Mouse (Mus musculus): ENCODE results near the gene Prss41. TPM values are rescaled to one million over a fixed set of nuclear protein-coding genes. Genes with fewer than 3 reads are reported as not detected.

Prss41 gene
- polyA plus RNA-seq, 1 experiment from 2014 or later = 3.1 TPM

DNA sequence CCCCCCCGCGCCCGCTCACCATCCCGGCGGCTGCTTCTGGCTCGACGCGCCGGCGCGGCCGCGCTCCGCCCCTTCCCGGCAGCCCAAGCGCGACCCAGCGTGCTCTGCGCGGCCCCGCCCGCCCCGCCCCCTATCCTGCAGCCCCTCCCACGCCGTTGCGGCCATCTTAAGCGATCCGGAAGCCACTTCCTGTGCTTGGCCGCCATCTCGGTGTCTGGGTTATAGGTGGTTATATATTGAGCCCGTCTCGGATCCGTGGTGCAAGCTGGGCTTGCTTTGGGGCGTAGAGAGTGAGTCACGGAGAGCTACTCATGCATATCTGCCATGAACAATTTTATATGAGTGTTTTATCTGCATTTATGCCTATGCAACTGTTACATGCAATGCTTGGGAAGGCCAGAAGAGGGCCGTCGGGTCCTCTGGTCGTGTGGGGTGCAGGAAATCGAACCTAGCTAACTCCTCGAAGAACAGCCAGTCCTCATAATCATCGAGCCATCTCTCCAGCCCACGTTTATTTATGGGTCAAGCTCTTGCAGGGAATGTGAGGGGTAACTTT, 14.8 kb downstream of the Prss41 start, which contains the start of gene Elob:
TSS of gene Elob (minus strand) at position 73 of the 556 bp plus-strand sequence.
- Histone ChIP-seq H3K27me3 (ENCODE audit: insufficient read depth, low read length) (no peaks in the 10 kb centered on the region), H3K4me1 (replicated peaks; ENCODE audit: insufficient read depth, low read length) (no peaks in the 10 kb centered on the region; the same call in 1 of the 2 replicates), H3K9me3 (replicated peaks; ENCODE audit: low read length) (no peaks in the 10 kb centered on the region), H3K27ac (peak within 1 kb of the TSS; percentile 91), H3K4me3 (replicated peaks; ENCODE audit: low read depth, low read length) (peak within 1 kb of the TSS; percentile 70), H3K4me2 (ENCODE audit: low read length) (peak within 1 kb of the TSS; percentile 86), H3K36me3 (ENCODE audit: insufficient read depth, low read length) (peaks cover 20% of the 10 kb centered on the region; the same call in 1 of the 2 replicates), H3K9ac (ENCODE audit: low read depth, low read length) (peak within 1 kb of the TSS; percentile 69)
- ATAC-seq (replicated peaks; ENCODE audit: low FRiP score, low read depth) = peak; percentile 91
- DNase-seq (ENCODE audit: low spot score) = peak; percentile 95
- TF ChIP-seq CTCF (IDR thresholded peaks at IDR 0.05; ENCODE audit: low read depth) = peak; percentile 66
- WGBS = under 1% methylated on average over 32 of the region's 42 CpGs

DNA sequence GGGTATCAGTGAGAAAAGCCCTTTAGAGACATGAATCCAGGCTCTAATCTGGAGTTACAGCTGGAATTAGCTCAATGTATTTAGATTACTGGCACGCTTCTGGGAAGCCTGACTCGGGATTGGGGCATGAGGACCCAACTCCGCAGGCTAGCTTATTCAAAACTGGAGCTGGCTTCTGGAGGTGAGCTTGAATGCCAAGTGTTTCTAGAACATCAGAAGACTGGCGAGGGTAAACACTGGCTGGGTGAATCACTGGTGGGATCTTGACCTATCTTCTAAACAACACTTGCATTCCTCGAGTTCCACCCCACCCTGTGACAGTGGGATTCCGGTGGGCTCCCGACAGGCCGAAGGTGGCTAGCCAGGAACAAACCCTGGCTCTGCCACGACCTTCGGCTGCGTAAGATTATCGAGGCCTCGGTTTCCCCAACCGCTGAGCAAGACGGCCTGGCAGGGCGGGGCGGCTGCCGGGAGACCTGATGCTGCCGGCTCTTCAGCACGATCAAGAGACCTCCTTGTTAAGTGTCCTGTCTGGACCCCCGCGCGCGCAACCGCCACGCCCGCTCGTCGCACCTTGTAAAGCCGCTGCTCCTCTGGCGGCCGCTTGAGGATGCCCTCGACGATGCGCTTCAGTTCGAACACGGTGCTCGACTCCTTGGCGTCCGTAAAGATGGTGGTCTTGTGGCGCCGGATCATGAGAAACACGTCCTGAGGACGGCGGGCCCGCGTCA, 15.5 kb downstream of the Prss41 start:
- ATAC-seq (replicated peaks; ENCODE audit: low FRiP score, low read depth) (peak; percentile 68), DNase-seq (ENCODE audit: low spot score) (peak; percentile 61)
- peak; percentile 11; the same call in 1 of the 2 replicates for TF ChIP-seq CTCF (IDR thresholded peaks at IDR 0.05; ENCODE audit: low read depth)
- peak overlapping the region; percentile 70 for H3K4me3 ChIP-seq (replicated peaks; ENCODE audit: low read depth, low read length)
- H3K4me2 ChIP-seq (ENCODE audit: low read length) = peak overlapping the region; percentile 86
- peak overlapping the region; percentile 91 for H3K27ac ChIP-seq
- H3K9ac ChIP-seq (ENCODE audit: low read depth, low read length) = peak overlapping the region; percentile 69
- no peaks in the 10 kb centered on the region for H3K27me3 ChIP-seq (ENCODE audit: insufficient read depth, low read length)
- WGBS = under 1% methylated on average over 47 of the region's 47 CpGs
- H3K36me3 ChIP-seq (ENCODE audit: insufficient read depth, low read length) = peaks cover 26% of the 10 kb centered on the region
- no peaks in the 10 kb centered on the region; the same call in 1 of the 2 replicates for H3K4me1 ChIP-seq (replicated peaks; ENCODE audit: insufficient read depth, low read length)
- H3K9me3 ChIP-seq (replicated peaks; ENCODE audit: low read length) = no peaks in the 10 kb centered on the region

DNA sequence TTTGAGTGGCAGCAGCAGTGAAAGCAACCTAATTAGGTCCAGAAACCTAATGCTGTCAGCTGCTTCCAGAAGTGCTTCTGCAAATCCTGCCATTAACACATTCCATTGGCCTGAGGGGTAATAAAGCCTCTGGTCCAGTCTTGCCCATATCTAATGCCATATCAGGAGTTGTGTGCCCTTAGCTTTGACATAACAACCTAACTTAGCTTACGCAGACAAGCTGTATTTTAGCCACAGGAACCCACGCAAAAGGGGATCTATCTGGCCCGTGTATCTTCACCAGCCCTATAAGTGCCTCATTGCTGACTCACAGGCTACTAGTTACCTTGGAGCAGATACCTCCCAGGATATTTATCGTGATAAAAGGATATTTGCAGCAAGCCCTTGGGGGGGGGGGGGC, 18.4 kb downstream of the Prss41 start:
- DNase-seq (ENCODE audit: low spot score) (no peak), ATAC-seq (replicated peaks; ENCODE audit: low FRiP score, low read depth) (no peak)
- H3K4me3 ChIP-seq (replicated peaks; ENCODE audit: low read depth, low read length) = no peak overlapping the region
- no peaks in the 10 kb centered on the region for H3K27me3 ChIP-seq (ENCODE audit: insufficient read depth, low read length)
- no peak overlapping the region for H3K4me2 ChIP-seq (ENCODE audit: low read length)
- no peak overlapping the region for H3K27ac ChIP-seq
- no peaks in the 10 kb centered on the region; the same call in 1 of the 2 replicates for H3K4me1 ChIP-seq (replicated peaks; ENCODE audit: insufficient read depth, low read length)
- no peak overlapping the region for H3K9ac ChIP-seq (ENCODE audit: low read depth, low read length)
- 83% methylated on average over 4 of the region's 4 CpGs for WGBS
- H3K36me3 ChIP-seq (ENCODE audit: insufficient read depth, low read length) = peaks cover 50% of the 10 kb centered on the region
- no peak for TF ChIP-seq CTCF (IDR thresholded peaks at IDR 0.05; ENCODE audit: low read depth)
- no peaks in the 10 kb centered on the region for H3K9me3 ChIP-seq (replicated peaks; ENCODE audit: low read length)

DNA sequence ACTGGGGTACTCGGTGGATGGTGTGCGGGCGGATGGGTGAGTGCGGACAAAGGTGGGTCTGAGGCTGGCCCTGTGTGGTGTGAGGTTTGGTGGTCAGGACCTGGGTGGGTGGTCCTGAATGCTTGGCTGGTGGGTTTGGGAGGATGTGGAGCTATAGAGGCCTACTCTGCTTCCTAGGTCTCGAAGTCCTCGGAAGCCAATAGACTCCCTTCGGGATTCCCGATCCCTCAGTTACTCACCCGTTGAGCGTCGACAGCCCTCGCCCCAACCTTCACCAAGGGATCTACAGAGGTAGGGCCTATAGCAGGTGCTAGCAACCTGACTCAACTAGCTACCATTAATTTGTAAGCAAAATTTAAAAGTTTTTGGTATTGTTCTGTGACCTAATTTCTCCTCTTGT, 20.4 kb downstream of the Prss41 start:
- ATAC-seq (replicated peaks; ENCODE audit: low FRiP score, low read depth) (no peak), DNase-seq (ENCODE audit: low spot score) (no peak)
- TF ChIP-seq CTCF (IDR thresholded peaks at IDR 0.05; ENCODE audit: low read depth) = no peak
- Histone ChIP-seq H3K9ac (ENCODE audit: low read depth, low read length) (no peak overlapping the region), H3K4me1 (replicated peaks; ENCODE audit: insufficient read depth, low read length) (no peaks in the 10 kb centered on the region; the same call in 1 of the 2 replicates), H3K27ac (no peak overlapping the region), H3K36me3 (ENCODE audit: insufficient read depth, low read length) (peaks cover 70% of the 10 kb centered on the region), H3K4me3 (replicated peaks; ENCODE audit: low read depth, low read length) (no peak overlapping the region), H3K9me3 (replicated peaks; ENCODE audit: low read length) (peaks cover 12% of the 10 kb centered on the region), H3K4me2 (ENCODE audit: low read length) (no peak overlapping the region), H3K27me3 (ENCODE audit: insufficient read depth, low read length) (no peaks in the 10 kb centered on the region)
- WGBS = 88% methylated on average over 12 of the region's 12 CpGs

DNA sequence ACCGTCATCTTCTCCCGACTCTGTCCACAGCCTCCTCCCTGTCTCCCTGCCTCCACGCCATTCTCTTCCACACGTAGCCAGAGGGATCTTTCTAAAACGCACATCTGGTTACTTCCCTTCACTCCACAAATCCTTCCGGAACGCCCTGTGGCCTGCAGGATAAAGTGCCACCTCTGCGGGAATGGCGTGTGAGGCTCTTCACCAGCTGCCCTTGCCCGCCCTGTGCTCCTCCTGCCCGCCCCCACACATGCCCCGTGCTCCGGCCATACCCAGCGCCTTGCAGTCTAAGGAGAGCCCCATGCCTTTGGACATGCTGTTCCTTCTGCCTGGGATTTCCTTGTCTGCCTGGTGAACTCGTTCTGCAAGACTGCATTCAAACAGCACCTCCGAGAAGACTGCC, 21.0 kb downstream of the Prss41 start:
- H3K4me2 ChIP-seq (ENCODE audit: low read length) = no peak overlapping the region
- H3K9ac ChIP-seq (ENCODE audit: low read depth, low read length) = no peak overlapping the region
- H3K4me1 ChIP-seq (replicated peaks; ENCODE audit: insufficient read depth, low read length) = no peaks in the 10 kb centered on the region; the same call in 1 of the 2 replicates
- H3K27ac ChIP-seq = no peak overlapping the region
- DNase-seq (ENCODE audit: low spot score) = no peak
- H3K27me3 ChIP-seq (ENCODE audit: insufficient read depth, low read length) = no peaks in the 10 kb centered on the region
- WGBS = 73% methylated on average over 16 of the region's 16 CpGs
- no peak for TF ChIP-seq CTCF (IDR thresholded peaks at IDR 0.05; ENCODE audit: low read depth)
- no peak overlapping the region for H3K4me3 ChIP-seq (replicated peaks; ENCODE audit: low read depth, low read length)
- peaks cover 15% of the 10 kb centered on the region for H3K9me3 ChIP-seq (replicated peaks; ENCODE audit: low read length)
- H3K36me3 ChIP-seq (ENCODE audit: insufficient read depth, low read length) = peaks cover 76% of the 10 kb centered on the region
- no peak; the same call in 1 of the 2 replicates for ATAC-seq (replicated peaks; ENCODE audit: low FRiP score, low read depth)

DNA sequence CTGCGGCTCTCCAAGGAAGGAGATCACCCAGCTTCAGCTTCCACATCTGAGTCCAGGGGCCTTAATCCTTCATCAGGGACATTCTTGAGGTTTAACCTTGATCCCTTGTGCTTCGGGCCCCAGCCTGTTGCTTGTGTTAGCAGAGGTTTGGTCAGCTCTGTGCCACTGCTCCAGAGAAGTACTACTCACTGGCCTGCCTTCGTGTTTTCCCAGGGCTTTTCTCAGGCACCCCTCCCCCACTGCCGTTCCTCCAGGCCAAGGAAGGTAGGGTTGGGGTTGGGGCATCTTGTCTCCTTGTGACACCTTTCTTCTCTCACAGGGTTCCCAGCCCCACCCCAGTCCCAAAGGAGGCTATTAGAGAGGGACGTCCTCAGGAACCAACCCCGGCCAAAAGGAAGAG, 21.9 kb downstream of the Prss41 start:
- H3K4me3 ChIP-seq (replicated peaks; ENCODE audit: low read depth, low read length) = no peak overlapping the region
- no peak for TF ChIP-seq CTCF (IDR thresholded peaks at IDR 0.05; ENCODE audit: low read depth)
- H3K27me3 ChIP-seq (ENCODE audit: insufficient read depth, low read length) = no peaks in the 10 kb centered on the region
- no peaks in the 10 kb centered on the region for H3K4me1 ChIP-seq (replicated peaks; ENCODE audit: insufficient read depth, low read length)
- H3K27ac ChIP-seq = no peak overlapping the region
- H3K9ac ChIP-seq (ENCODE audit: low read depth, low read length) = no peak overlapping the region
- H3K36me3 ChIP-seq (ENCODE audit: insufficient read depth, low read length) = peaks cover 85% of the 10 kb centered on the region
- H3K4me2 ChIP-seq (ENCODE audit: low read length) = no peak overlapping the region
- WGBS = 71% methylated on average over 6 of the region's 6 CpGs
- peaks cover 15% of the 10 kb centered on the region for H3K9me3 ChIP-seq (replicated peaks; ENCODE audit: low read length)
- DNase-seq (ENCODE audit: low spot score) (no peak), ATAC-seq (replicated peaks; ENCODE audit: low FRiP score, low read depth) (no peak)

Measured in kidney, postnatal 0 days (tissue).